Mouse (Mus musculus) telencephalon, adult 2 months (tissue): Measurements from ENCODE around the gene Smoc1.

Source experiments
- DNase-seq: peaks from one replicate; pipeline ENCODE4 v3.0.0-alpha.2; 2011; ENCODE audit warnings: low read depth, low spot score

The Smoc1 gene

DNA sequence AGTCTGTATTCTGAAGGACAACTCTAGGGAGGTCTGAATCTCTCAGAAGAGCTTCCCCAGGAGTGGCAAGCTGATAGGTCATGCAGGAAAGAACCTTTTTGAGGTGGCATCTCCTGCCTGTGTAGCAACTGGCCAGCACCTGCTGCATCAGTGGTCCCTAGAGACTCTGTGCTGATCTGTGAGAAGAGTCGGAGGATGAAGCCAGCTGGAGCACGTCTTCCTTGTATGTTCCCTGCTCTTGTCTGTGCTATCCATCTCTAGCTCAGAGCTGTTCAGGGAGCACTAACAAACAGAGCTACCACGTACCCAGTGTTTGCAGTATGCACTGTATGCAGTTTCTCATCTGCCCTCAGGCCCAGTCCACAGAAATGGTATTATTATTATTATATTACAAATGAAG is 54.4 kb downstream of the Smoc1 start:
- no peak for DNase-seq

DNA sequence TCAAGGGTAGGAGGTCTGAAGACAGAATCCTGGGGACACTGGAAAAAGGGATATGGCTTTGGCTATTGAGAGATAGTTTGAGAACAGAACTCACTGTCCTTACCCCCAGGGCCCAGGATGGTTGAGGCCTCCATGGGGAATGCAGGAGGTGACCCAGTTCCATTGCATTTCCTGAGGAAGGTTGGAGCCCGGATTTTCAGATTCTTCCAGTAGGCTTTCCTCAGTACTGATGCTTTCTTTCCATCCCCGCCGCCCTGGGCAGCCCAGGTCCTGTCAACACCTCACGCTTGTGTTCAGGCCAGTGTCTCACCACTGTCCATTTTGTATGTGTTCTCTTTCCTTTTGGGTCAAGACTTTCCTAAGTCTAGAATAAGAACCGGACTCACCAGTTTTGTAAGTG is 56.5 kb downstream of the Smoc1 start:
- no peak for DNase-seq

DNA sequence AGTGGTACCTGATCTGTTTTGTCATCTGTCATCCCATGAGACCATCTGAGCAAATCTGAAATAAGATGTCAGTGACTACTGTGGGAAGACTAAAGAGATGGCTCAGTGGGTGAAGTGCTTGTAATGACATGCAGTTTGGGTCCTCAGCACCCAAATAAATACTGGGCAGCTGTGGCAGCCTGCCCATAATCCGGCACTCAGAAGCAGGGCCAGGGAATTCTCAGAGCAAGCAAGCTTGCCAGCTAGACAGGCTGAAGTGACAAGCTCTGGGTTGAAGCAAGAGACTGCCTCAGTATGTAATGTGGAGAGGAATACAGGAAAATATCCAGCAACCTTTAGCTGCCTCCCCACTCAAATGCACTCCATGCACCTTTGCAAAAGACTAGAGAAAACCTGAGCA is 58.6 kb downstream of the Smoc1 start:
- DNase-seq, result no peak

DNA sequence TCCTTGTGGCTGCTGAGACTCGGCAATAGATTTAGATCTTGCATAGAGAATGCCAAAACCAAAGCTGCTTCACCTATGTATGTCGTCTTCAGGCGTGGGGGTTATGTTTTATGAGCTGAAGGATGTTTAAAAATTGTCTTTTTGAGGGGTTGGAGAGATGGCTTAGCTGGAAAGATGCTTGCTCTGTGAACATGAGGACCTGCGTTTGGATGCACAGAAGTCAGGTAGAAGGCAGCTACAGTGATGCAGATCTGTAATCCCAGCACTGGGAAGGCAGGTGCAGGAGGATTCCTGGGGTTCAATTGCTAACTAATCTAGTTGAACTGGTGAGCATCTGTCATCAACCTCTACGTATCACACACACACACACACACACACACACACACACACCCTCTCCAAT is 61.5 kb downstream of the Smoc1 start:
- DNase-seq, result no peak

DNA sequence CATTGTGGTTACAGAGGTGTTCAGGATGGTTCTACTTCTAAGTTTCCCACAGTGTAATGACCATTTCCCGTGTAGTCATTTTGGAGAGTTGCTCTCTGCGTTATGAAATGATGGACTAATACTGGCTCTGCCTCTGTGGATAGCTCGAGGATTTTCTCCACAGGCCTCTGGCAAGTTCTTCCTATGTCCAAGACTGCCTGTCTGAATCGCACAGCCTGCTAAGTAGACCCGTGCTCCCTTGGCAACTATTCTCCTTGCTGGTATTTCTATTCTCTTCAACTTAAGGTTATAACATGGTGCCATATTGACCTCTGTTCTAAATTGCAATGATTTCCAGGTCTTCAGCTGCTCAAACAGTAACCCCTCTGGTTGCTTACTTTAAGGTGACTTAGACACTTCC is 65.0 kb downstream of the Smoc1 start:
- no peak for DNase-seq

DNA sequence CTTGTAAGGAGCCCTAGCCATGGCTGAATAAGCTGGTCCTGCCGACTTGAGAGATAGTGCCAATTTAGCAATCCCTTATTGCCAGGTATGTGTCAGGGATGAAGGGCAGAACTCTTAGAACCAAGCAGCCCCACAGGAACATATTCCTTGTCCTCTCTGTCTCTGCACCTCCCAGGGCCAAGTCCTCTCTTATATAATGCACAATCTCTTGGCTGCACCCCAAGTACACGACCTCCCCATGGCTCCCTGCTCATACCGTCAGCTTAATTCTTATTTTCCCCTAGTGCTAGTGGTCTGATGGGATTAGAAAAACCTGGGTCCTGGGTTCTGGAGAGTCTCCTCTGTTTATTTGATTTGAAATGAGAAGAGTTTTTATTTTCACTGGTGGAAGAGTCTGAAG is 66.0 kb downstream of the Smoc1 start:
- DNase-seq, result no peak

DNA sequence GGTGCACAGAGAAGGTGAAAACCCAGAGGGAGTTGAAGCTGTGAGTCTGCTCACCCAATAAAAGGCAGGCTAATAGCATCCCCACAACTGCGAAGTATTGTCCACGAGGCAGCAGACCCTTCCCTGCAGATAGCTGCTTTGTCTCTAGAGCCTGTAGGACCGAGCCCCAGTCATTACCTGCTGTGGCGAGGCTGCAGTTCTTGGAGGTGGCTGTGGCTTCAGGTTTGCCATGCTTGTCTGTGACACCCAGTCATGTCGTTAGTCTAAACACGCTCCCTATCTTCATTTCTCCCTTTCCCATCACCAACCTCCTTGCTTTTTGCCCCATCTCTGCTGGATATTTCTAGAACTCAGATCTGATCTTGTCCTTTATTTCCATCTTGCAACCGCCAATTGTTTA is 66.6 kb downstream of the Smoc1 start:
- no peak for DNase-seq

DNA sequence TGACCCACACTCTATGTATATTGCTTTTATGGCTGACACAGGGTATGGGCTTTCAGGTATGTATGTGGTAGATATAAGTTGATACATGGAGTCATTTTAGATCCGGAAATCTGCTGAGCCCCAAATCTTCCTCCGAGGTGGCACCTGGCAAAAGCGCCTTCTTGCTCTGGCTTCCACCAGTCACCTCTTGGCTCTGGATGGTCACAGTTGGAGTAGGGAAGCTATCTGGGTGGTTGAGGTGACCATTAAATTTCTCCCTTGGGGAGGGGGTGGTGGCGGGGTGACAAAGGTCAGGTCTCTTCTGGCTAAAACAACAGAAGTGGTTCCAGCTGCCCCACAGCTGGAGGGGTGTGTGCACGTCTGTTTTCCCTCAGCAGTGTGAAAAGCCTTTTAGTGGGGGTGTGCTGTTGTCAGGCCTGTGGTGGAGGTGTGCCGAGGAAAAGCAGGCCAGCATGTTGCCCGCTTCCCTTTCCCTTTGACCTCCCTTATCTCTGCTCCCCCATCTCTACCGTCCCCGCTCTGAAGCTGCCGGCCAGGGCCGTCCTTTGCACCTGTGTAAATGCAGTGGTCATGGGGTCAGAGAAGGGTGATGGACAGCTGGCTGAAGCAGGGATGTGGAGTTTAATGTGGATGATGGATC is 68.3 kb downstream of the Smoc1 start:
- DNase-seq, result no peak

DNA sequence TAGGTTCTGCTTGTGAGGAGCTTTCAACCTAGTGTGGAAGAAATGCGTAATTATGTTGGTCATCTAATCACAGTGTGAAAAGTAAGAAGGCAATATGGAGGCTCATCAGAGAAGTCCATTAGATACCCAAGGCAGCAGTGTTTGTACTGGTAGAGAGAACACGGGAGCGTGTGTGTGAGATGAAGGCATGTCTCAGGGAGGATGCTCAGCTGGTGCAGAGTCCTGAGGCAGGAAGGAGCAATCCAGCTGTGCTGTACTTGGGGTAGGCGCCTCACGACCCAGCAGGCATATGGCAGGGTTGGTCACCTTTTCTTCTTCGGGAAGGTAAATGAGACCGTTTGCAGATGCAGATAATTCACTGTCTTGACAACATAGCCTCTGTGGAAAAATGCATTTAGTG is 70.7 kb downstream of the Smoc1 start:
- DNase-seq, result no peak

DNA sequence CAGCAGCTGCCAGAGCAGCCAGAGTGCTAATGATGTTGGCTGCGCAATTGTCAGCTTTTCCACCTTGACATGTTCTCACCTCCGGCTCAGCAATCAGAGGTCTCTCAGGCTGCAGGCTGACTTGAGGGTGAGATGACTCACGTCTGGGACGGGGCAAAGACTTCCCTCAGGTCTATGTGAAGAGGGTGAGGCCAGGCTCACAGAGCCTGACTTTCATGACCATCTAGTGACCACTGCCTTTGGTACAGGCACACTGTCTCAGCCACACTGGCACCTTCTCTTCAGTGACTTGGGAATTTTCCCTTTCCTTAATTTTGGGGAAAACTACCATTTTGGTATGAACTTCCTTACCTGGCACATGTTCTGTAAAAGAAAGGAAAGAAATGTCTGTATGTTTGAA is 71.1 kb downstream of the Smoc1 start:
- no peak for DNase-seq

DNA sequence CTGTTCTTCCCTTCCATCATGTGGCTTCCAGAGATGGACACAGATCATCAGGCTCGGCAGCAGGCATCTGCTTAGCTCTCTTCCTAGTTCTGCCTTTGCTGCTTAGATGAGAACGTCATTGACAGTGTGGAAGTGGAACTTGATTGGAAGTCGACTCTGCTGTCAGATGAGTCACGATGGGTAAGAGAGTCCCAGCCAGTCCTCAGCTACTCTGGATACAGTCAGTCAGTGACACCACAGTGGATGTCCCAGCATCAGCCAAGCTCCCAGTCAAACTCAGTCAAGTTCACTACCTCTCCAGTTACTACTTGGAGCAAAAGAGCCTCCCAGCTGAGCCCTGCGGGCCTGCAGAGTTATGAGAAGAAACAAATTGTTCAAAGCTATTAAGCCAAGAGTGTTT is 72.6 kb downstream of the Smoc1 start:
- no peak for DNase-seq

DNA sequence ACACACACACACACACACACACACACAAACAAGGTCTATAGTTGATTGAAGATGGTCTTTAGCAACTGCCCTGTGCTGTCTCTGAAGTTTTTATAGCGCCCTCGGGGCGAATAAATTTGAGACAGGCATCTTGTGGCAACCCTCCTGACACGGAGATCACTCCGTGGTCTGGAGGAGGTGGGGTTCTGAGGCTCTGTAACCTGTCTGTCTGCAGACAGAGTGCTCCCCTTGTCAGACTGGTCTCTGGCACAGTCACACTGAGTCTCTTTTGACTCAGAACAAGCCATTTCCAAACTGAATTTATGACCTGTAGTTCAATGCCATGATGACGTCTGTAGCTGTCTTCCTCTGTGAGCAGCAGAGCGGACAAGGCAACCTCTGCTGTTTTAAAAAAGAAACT is 75.1 kb downstream of the Smoc1 start:
- no peak for DNase-seq

DNA sequence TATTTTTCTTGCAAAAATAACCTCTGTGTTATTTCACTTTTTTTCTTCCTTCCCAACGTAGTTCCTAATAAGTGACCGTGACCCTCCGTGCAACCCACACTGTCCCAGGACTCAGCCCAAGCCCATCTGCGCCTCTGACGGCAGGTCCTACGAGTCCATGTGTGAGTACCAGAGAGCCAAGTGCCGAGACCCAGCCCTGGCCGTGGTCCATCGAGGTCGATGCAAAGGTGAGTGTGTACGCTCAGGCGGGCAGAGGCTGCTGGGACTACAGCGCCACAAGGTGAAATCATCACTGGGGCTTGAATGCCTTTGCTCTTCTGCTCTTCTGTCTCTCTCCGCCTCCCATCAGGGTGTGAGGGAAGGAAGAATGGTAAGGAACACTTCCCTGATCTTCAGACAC is 77.9 kb downstream of the Smoc1 start:
- no peak for DNase-seq

DNA sequence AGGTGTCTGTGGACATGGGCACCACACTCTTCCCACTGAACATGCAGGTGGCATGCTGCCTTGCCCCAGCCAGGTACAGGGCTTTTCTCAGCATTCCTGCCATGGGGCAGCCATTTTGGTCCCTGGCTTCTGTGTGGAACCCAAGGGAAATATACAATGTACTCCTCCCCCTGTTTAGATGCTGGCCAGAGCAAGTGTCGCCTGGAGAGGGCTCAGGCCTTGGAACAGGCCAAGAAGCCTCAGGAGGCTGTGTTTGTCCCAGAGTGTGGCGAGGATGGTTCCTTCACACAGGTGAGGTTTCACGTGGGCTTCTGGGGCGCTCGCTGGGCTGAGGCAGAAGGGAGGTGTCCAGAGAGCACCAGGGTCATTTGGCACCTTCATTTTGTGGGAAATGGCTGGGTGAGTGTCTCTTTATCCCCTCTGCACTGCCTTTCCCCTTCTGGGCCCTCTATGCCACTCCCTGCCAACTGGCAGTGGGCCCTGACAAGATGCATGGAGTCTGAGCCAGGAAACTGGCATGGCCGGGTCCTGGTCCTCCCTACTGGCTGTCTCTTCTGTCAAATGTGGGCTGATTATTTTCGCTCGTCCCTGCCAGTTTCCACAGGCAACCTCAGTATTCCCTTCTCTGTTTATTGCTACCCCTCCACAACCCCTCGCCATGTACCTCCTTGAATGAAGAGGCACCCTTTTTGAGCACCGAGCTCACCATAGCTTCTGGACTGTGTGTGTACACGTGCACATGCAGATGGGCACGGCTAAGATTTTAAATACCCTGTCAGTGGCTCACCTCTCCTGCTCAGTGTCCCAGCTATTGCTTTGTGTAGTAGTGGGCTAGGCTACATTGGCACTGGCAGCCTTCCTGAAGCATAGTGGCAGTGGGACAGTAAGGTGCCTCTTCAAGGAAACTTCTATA is 79.4 kb downstream of the Smoc1 start:
- DNase-seq, result no peak

DNA sequence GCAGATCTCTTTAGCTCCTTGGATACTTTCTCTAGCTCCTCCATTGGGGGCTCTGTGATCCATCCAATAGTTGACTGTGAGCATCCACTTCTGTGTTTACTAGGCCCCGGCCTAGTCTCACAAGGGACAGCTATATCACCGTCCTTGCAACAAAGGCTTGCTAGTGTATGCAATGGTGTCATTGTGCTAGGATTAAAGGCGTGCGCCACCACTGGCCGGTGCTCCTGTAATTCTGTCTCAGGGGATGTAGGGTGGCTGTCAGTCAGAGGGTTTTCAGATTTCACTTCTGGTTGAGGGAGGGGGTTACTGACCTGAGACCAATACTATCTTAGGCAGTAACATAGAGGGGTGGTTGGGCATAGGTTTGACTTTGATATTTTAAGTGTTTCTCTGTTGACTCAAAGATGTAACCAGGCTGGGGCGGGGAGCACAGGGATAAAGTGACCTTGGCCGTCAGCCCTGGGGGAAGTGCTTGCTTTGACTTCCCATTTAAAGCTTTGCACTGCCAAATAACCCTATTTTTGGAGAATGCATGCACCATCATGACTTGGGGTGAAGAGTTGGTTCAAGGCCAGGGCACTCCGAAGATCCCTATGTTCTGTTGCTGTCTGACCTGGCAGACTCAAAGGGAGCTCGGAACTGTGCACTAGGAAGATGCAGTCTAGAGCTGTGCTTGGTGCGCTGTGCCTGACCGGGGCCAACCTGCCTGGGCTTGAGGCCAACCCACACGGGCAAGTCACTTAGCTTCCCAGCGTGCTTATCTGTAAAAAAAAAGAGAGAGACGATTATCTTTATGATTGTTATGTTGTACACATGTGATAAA is 80.9 kb downstream of the Smoc1 start:
- no peak for DNase-seq

DNA sequence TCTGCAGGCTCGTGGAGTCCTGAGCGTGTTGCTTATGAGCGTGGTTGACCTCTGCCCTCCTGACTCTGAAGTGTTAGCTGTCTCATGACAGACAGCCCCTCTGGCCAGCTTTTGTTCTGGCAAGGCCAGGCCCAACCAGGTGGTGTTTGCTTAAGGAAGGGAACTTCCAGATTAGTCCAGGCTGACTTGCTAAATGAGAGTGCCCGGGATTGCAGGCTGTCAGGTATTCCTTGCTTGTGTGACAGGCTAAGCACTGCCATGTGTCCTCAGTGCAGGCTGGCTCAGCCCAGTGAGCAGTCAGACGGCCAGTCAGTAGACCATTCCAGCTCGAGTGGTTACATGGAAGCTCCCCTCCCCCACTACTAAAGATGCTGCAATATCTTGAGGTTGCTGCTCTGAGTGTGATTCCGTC is 82.0 kb downstream of the Smoc1 start:
- DNase-seq, result no peak

DNA sequence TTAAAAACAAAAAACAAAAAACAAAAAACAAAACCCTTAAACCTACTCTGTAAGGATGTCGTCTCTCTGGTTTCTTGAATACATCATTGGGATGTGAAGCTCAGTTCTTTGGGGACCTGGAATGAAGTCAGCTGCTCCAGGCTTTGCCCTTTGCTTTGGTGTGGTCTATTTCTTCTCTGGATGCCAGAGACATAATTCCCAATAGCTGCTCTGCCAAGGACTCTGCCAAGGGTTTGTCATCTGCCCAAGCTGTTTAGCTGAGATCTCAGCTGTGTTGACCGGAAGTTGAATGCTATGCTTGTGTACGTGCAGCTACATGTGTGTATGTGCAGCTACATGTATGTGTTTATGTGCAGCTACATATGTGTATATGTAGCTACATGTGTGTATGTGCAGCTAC is 83.4 kb downstream of the Smoc1 start:
- DNase-seq, result no peak

DNA sequence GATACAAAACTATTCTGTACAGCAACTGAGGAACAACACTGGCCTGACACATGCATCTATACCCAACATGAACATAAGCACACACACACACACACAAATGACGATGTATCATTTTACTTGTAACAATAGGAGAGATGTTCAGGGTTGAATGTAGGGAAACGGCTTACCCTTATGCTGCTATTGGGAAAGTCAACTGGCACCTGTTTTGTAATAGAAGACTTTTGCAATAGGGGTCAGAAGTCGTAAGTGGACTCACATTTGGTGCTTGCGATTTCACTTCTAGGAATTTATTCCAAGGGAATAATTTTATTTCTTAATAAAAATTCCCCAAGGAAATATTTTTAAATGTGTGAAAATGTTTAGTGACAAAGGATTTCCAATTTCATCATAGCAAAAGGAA is 85.7 kb downstream of the Smoc1 start:
- no peak for DNase-seq

DNA sequence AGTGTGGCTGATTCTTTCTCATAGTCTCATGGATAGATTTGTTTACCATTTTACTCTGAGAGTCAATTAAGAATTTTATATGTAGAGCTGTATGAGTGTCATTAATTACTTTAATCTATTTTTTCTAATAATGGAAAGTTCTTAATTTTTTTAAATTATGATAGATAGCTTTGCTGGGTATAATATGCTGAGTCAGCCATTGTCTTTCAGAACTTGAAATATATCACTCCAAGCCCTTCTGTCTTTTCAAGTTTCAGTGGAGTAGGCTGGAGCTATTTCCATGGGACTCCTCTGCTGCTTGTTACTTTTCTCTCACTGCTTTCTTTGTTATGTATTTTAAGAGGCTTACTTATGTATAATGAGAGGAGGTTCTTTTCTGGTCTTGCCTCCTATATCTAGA is 93.7 kb downstream of the Smoc1 start:
- DNase-seq, result no peak

DNA sequence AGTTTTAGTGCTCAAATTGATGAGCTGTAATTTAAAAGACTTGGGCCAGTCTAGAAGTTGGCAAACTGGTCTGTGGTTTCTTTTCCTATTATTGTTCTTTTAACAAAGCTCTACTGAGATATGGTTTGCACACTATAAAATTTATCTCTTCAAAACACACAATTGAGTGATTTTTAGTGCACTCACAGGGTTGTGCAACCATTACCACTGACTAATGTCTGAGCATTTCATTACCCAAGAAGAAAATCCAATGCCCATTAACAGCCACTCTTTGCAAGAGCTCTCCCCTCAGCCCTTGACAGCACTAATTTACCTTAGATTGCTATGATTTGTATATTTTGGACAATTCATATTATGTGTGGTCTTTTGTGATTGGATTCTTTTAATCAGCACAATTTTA is 97.2 kb downstream of the Smoc1 start:
- no peak for DNase-seq

DNA sequence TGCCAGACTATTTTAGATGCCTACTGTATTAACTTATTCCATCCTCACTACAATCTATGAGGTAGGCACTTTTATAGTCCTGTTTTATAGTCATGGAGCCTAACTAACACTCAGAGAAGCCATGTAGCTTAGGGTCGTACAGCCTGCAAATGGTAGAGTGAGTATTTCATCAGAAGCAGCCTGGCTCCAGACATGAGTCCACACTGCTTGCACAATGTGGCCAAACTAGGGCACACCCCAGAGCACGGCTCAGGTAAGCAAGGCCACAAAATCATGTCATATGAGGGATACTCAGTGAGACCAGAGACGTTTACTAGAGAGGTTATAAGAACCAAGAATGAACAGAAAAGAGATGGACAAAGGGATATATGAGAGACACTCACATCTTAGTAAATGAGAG is 100.2 kb downstream of the Smoc1 start:
- DNase-seq, result no peak

DNA sequence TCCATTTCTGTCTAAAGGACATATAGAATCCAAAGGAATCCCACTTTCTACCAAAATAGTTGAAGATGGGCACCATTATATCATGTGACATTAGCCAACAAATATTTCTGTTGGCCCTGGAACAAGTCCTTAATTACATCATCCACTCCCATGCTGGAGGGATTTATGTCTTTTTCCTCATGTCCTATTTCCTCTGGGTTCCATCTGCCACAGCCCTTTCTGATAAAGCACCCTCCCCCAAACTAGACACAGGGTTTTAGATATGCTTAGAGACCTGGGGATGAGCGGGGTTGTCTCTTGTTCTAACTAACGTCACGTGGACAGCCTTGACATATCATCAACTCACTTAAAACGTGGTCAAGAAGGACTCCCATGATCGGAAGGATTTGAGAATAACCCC is 102.1 kb downstream of the Smoc1 start:
- no peak for DNase-seq

DNA sequence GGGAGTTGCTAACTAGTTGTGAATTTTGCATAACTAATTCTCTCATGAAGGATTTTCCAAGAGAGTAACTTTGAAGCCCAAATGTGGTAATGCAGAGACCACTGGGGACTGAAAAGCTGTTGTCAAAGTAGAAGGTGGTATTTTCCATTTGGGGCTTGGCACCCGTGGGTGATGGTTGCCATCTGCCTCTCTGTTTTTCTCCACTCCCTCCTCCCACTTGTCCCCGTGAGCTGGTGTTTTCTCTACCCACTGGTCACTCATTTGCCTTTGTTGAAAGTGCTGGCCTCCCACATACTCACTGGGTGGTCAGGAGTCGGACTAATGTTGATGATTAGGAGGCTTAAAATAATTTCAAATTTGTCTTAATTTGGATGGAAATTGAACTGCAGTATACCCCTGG is 104.1 kb downstream of the Smoc1 start:
- DNase-seq, result no peak
